Mouse (Mus musculus) left cerebral cortex, postnatal 25 days (tissue): ENCODE data around the gene Ccdc59. TPM values are rescaled to one million over a fixed set of nuclear protein-coding genes. Genes with fewer than 3 reads are reported as not detected.

Experiments
- DNase-seq, 2 experiments: peaks; one replicate each; pipeline ENCODE4 v3.0.0; 2022; ENCODE audit warnings: low spot score in 2 of 2, mixed read lengths in 1 of 2
- intact Hi-C: fragments of 180-260 bp; cut with DNase I; formaldehyde crosslinking; loops from one replicate; pipeline ENCODE4 v1.15.1; 2025
- total RNA-seq, 2 experiments: library from RNA; stranded (reverse); gene quantifications; 2 replicates each; pipeline ENCODE4 v1.2.3; 2021

Gene Ccdc59
- 10 to 100 TPM; 18.9 to 20.3 TPM for total RNA-seq

- DNase-seq = peak; percentile 98
- intact Hi-C loops = loop anchor here (2.0 kb wide), 1 partner anchor 744 kb away; no protein-coding TSS in a partner anchor
Measured at GRCm38 (mm10) chr10:105840928-105841888, at the start of gene Ccdc59, which contains the start of gene Mettl25. Gene Ccdc59, plus strand, starts transcription at chr10:105841067. Gene Mettl25, minus strand, starts transcription at chr10:105841380.

- no peak for DNase-seq
- intact Hi-C loops = no loop called here
Measured at GRCm38 (mm10) chr10:105793776-105794552, 46.9 kb upstream of the Ccdc59 start.

- intact Hi-C loops = no loop called here
- DNase-seq = no peak
Measured at GRCm38 (mm10) chr10:105797250-105797924, 43.5 kb upstream of the Ccdc59 start.

GRCm38 (mm10) chr10:105801147-105801546, 39.7 kb upstream of the Ccdc59 start:
- DNase-seq = no peak
- intact Hi-C loops = no loop called here

GRCm38 (mm10) chr10:105802132-105802531, 38.7 kb upstream of the Ccdc59 start:
- intact Hi-C loops = no loop called here
- DNase-seq = peak in 1 of 2 experiments; percentile 40

- DNase-seq = no peak
- intact Hi-C loops = no loop called here
Measured at GRCm38 (mm10) chr10:105803461-105803860, 37.4 kb upstream of the Ccdc59 start.

- intact Hi-C loops = loop anchor here (1.0 kb wide), 1 partner anchor 12 kb away; no protein-coding TSS in a partner anchor
- DNase-seq = no peak
Measured at GRCm38 (mm10) chr10:105806259-105807010, 34.4 kb upstream of the Ccdc59 start.

- intact Hi-C loops = no loop called here
- peak; percentile 30 to 49 for DNase-seq
Measured at GRCm38 (mm10) chr10:105834627-105835228, 6.1 kb upstream of the Ccdc59 start.

GRCm38 (mm10) chr10:105842574-105842973, 1.7 kb downstream of the Ccdc59 start:
- intact Hi-C loops = no loop called here
- no peak for DNase-seq

- DNase-seq = no peak
- intact Hi-C loops = no loop called here
Measured at GRCm38 (mm10) chr10:105850286-105850685, 9.4 kb downstream of the Ccdc59 start.

- intact Hi-C loops = no loop called here
- no peak for DNase-seq
Measured at GRCm38 (mm10) chr10:105851136-105851535, 10.3 kb downstream of the Ccdc59 start.

GRCm38 (mm10) chr10:105867312-105867711, 26.4 kb downstream of the Ccdc59 start:
- peak in 1 of 2 experiments; percentile 26 for DNase-seq

More at GRCm38 (mm10) chr10:105867312-105867711, 26.4 kb downstream of the Ccdc59 start:
- intact Hi-C loops = loop anchor here (2.0 to 10.0 kb wide), 4 partner anchors 377 to 719 kb away; partner anchors contain the start of gene Ppfia2

Other genes starting within 250 kb of the Ccdc59 start
- gene Mettl25, start 313 bp downstream of the Ccdc59 start, total RNA-seq = 1 to 10 TPM; 6.1 to 7.2 TPM